Mouse (Mus musculus) bone marrow, adult 2 months (tissue): Measurements from ENCODE around the gene Cacng2.

Experiments used
- CTCF ChIP-seq: fragments of 200-500 bp; IDR thresholded peaks from 2 replicates; pipeline ENCODE4 v1.5.1; 2011; ENCODE audit warnings: low read length, control low read depth; ENCODE audit not compliant: control insufficient read depth, insufficient read depth
- POLR2A ChIP-seq: fragments of 200-500 bp; IDR thresholded peaks from 2 replicates; pipeline ENCODE4 v1.6.1; 2011; ENCODE audit warnings: low read depth, mild to moderate bottlenecking, control low read depth, low read length, borderline replicate concordance; ENCODE audit not compliant: control insufficient read depth

GRCm38 (mm10) chr15:77977663-77978062 lies 142.2 kb downstream of the Cacng2 start:
- TF ChIP-seq CTCF (no peak), POLR2A (no peak)
